Mouse (Mus musculus) lung, adult 2 months (tissue): Measurements from ENCODE around the gene Map3k7cl.

ENCODE experiments used
- CTCF ChIP-seq: fragments of 200-500 bp; IDR thresholded peaks from 2 replicates; pipeline ENCODE4 v1.5.1; 2011; ENCODE audit warnings: mild to moderate bottlenecking, low read length, control low read depth; ENCODE audit not compliant: insufficient read depth
- POLR2A ChIP-seq: fragments of 200-500 bp; IDR thresholded peaks from 2 replicates; pipeline ENCODE4 v1.6.1; 2011; ENCODE audit warnings: low read depth, mild to moderate bottlenecking, control low read depth, low read length, borderline replicate concordance; ENCODE audit errors: extremely low read depth

DNA sequence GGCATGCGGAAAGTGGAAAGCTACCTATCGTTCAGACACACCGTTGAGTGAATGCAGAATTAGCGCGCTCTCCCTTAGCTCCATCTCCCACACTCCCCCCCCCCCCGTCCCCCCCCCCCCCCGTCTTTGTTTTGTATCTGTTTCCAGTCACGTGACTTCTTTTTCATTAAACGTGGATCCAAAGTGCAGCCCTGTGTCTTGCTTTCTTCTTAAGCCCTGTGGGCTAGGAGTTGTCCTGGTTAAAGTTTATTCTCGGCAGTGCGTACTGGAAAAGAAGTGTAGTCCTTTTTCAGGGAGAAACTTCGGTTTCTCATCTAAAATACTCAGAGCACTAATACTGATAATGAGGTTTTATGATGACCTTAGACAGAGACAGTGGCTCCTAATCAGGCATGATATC is 42.0 kb downstream of the Map3k7cl start:
- TF ChIP-seq POLR2A = no peak
- no peak for TF ChIP-seq CTCF
